9 mouse cellular contexts compared by ENCODE assay signal in the genomic region with DNA sequence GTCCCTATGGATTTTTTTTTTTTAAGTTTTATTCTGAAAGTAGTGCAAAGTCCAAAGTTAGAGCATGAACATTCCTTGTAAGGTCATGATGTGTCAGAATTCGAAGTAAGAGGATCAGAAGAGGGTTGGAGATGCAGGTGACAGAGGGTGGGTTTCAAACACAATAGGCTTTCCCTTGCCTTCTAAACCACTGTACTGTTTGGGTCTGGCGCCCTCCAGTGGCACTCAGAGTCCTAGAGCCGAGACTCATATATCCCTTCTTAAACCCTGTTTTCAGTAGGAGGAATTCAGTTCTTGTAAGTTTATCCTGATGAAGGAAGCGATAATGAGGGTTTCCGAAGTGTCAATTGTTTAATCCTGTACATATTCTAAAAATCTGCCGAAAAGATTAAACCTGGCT. TPM values are rescaled to one million over a fixed set of nuclear protein-coding genes. Genes with fewer than 3 reads are reported as not detected.
DNase-seq lines count a peak whose midpoint lies in the region; ATAC-seq and TF ChIP-seq lines count a peak whose summit lies in the region.
"Had no signal": no experiment of that assay in that cellular context is flagged by ENCODE, and none has a peak within 500 bp of the region (broad histone marks: within the 10 kb centered on the region; RNA-seq: fewer than 3 reads in every experiment).

No protein-coding gene starts in this region.

- peak; percentile 28 to 40 for DNase-seq in urinary bladder, postnatal 36 days (ENCODE audit: low spot score in 2 of 2)
- DNase-seq in urinary bladder, adult 18-20 months (ENCODE audit: low spot score in 2 of 2), result no peak
- peak; percentile 89 for DNase-seq in embryo, embryonic 10.5 days (ENCODE audit: low spot score)
- DNase-seq in kidney, postnatal 0 days (ENCODE audit: low spot score), result peak; percentile 93
- DNase-seq in limb, embryonic 14.5 days (ENCODE audit: low spot score), result peak; percentile 87
- peak; percentile 82 for DNase-seq in neural tube, embryonic 11.5 days (ENCODE audit: low spot score)
- DNase-seq in thymus, postnatal 14 days, result peak; percentile 64

- 7% methylated on average over 6 of the region's 6 CpGs for WGBS in kidney, postnatal 0 days
- WGBS in limb, embryonic 14.5 days, result 11% methylated on average over 6 of the region's 6 CpGs
- WGBS in neural tube, embryonic 11.5 days, result 12% methylated on average over 6 of the region's 6 CpGs

- H3K36me3 ChIP-seq in kidney, postnatal 0 days (ENCODE audit: insufficient read depth, low read length), result no peaks in the 10 kb centered on the region
- H3K36me3 ChIP-seq in limb, embryonic 14.5 days (ENCODE audit: control insufficient read depth, insufficient read depth, low read length), result no peaks in the 10 kb centered on the region
- H3K36me3 ChIP-seq in neural tube, embryonic 11.5 days (ENCODE audit: control insufficient read depth, insufficient read depth, low read length), result no peaks in the 10 kb centered on the region

- ATAC-seq in granulocyte monocyte progenitor cell, adult 5-6 weeks (replicated peaks; ENCODE audit: poor library complexity, severe bottlenecking), result peak; percentile 76
- 0 out of 2 replicates have a peak, but pooled peaks have one; percentile 53 for ATAC-seq in kidney, postnatal 0 days (replicated peaks; ENCODE audit: low FRiP score, low read depth)
- ATAC-seq in limb, embryonic 14.5 days (ENCODE audit: low FRiP score, low read depth), result peak; percentile 80
- ATAC-seq in neural tube, embryonic 11.5 days (ENCODE audit: insufficient read depth, low FRiP score, low TSS enrichment), result no peak

- H3K4me2 ChIP-seq in kidney, postnatal 0 days (ENCODE audit: low read length), result peak overlapping the region; percentile 72
- no peak overlapping the region for H3K4me2 ChIP-seq in limb, embryonic 14.5 days (replicated peaks; ENCODE audit: low read depth, low read length, severe bottlenecking)
- no peak overlapping the region for H3K4me2 ChIP-seq in neural tube, embryonic 11.5 days (ENCODE audit: low read depth)

- H3K9me3 ChIP-seq in kidney, postnatal 0 days (replicated peaks; ENCODE audit: low read length), result no peaks in the 10 kb centered on the region
- H3K9me3 ChIP-seq in limb, embryonic 14.5 days (ENCODE audit: control insufficient read depth, low read length), result no peaks in the 10 kb centered on the region
- H3K9me3 ChIP-seq in neural tube, embryonic 11.5 days (ENCODE audit: control insufficient read depth, low read length), result no peaks in the 10 kb centered on the region

- H3K27me3 ChIP-seq in kidney, postnatal 0 days (ENCODE audit: insufficient read depth, low read length), result no peaks in the 10 kb centered on the region
- H3K27me3 ChIP-seq in limb, embryonic 14.5 days (ENCODE audit: control insufficient read depth, insufficient read depth, low read length), result peaks cover 30% of the 10 kb centered on the region
- peaks cover 23% of the 10 kb centered on the region for H3K27me3 ChIP-seq in neural tube, embryonic 11.5 days (ENCODE audit: control insufficient read depth, insufficient read depth, low read length)

- TF ChIP-seq CTCF in kidney, postnatal 0 days (IDR thresholded peaks at IDR 0.05; ENCODE audit: low read depth), result peak; percentile 98

- peak overlapping the region; percentile 46 for H3K4me3 ChIP-seq in kidney, postnatal 0 days (replicated peaks; ENCODE audit: low read depth, low read length)
- H3K4me3 ChIP-seq in limb, embryonic 14.5 days (replicated peaks; ENCODE audit: low read length), result no peak overlapping the region
- no peak overlapping the region for H3K4me3 ChIP-seq in neural tube, embryonic 11.5 days (ENCODE audit: low read depth, low read length)

- no peak for TF ChIP-seq POLR2A in limb, embryonic 14.5 days (IDR thresholded peaks at IDR 0.05; ENCODE audit: borderline replicate concordance, extremely low read depth, insufficient read depth, insufficient read length)

- H3K9ac ChIP-seq in kidney, postnatal 0 days (ENCODE audit: low read depth, low read length), result no peak overlapping the region
- H3K9ac ChIP-seq in limb, embryonic 14.5 days (ENCODE audit: low read depth, low read length, severe bottlenecking), result no peak overlapping the region
- H3K9ac ChIP-seq in neural tube, embryonic 11.5 days (ENCODE audit: low read length), result no peak overlapping the region

- peaks cover 16% of the 10 kb centered on the region for H3K4me1 ChIP-seq in kidney, postnatal 0 days (replicated peaks; ENCODE audit: insufficient read depth, low read length)
- no peaks in the 10 kb centered on the region for H3K4me1 ChIP-seq in limb, embryonic 14.5 days (ENCODE audit: control insufficient read depth, insufficient read depth, low read length)
- 0 out of 2 replicates have a peak, but pooled peaks cover 2% of the 10 kb centered on the region for H3K4me1 ChIP-seq in neural tube, embryonic 11.5 days (ENCODE audit: control insufficient read depth, insufficient read depth, low read length)

- H3K27ac ChIP-seq in kidney, postnatal 0 days, result no peak overlapping the region
- H3K27ac ChIP-seq in limb, embryonic 14.5 days (replicated peaks; ENCODE audit: low read depth, low read length), result no peak overlapping the region
- no peak overlapping the region for H3K27ac ChIP-seq in neural tube, embryonic 11.5 days (ENCODE audit: low read depth, low read length)

RNA-seq across cellular contexts. Expression of gene Adamts16, which starts 1.4 kb away (rescaled TPM):
- not detected in 2 replicates for total RNA-seq in granulocyte monocyte progenitor cell, adult 5-6 weeks (2014; fragmentation: Nextera tagmentation)
- total RNA-seq in granulocyte monocyte progenitor cell, adult 5-6 weeks (2017), result not detected in 2 replicates
- 11.8 and 13.8 TPM in 2 replicates for polyA plus RNA-seq in kidney, postnatal 0 days (2015; fragmentation: Nextera tagmentation; extraction: Ambion mirVana)
- polyA plus RNA-seq in limb, embryonic 14.5 days (2012; rRNA removed), result 4.7 and 5.2 TPM in 2 replicates
- polyA plus RNA-seq in limb, embryonic 14.5 days (2014; fragmentation: Nextera tagmentation; extraction: Ambion mirVana), result 1.8 and 3.1 TPM in 2 replicates
- 1.8 and 2.3 TPM in 2 replicates for polyA plus RNA-seq in neural tube, embryonic 11.5 days (2014; fragmentation: Nextera tagmentation; extraction: Ambion mirVana)
- total RNA-seq: neutrophil, adult 5-6 weeks had no signal

Comparison
In these comparisons a context has a peak if more than half of its experiments do, and no peak if none do; other contexts are left out.
1. DNase-seq: peak in urinary bladder, postnatal 36 days (2 of 2), embryo, embryonic 10.5 days (single experiment), kidney, postnatal 0 days (single experiment), limb, embryonic 14.5 days (single experiment), neural tube, embryonic 11.5 days (single experiment) and thymus, postnatal 14 days (single experiment); none in urinary bladder, adult 18-20 months (0 of 2).